Mouse (Mus musculus): ENCODE data around the gene Thnsl2. TPM values are rescaled to one million over a fixed set of nuclear protein-coding genes. Genes with fewer than 3 reads are reported as not detected.

The Thnsl2 gene
- polyA plus RNA-seq, 2 experiments = 4.7 to 11.8 TPM

DNA sequence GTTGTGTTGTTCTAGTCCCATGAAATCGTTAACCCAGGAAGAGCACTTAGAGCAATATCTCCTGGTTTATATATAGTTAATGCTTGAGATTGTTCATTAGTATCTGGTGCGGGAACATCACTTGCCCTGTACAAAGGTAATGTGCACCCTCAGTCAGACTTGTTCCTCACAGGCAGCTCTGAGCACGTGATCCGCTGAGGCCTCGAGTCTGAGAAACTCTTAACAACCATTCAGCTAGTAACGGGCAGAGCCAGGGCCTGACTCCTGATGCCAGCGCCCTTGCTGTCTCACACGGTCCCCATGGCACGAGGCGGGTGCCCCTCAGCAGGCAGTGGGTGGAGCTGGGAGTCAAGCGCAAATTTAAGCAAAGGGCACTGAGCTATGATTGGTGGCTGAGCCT lies 10.7 kb downstream of the Thnsl2 start:
- DNase-seq (ENCODE audit: low read depth in 3 of 3, low spot score in 3 of 3) = no peak
- ATAC-seq (ENCODE audit: insufficient read depth) = no peak
- no peaks in the 10 kb centered on the region for H3K9me3 ChIP-seq (ENCODE audit: control insufficient read depth, low read length)
- 67% methylated on average over 11 of the region's 11 CpGs for WGBS (ENCODE audit: insufficient replicate concordance)
- H3K36me3 ChIP-seq (replicated peaks; ENCODE audit: control insufficient read depth, insufficient read depth, low read depth) = no peaks in the 10 kb centered on the region
- H3K4me3 ChIP-seq (ENCODE audit: insufficient read depth in 1 of 2, low read depth in 2 of 2, low read length in 2 of 2) = no peak overlapping the region
- no peak for TF ChIP-seq EP300 (IDR thresholded peaks at IDR 0.05; ENCODE audit: low read depth)
- TF ChIP-seq CTCF (IDR thresholded peaks at IDR 0.05; ENCODE audit: low read depth) = no peak
- peaks cover 0 to 4% of the 10 kb centered on the region in 2 experiments; a peak in 2 of 4 replicates for H3K4me1 ChIP-seq (replicated peaks; ENCODE audit: control insufficient read depth in 2 of 2, insufficient read depth in 2 of 2, low read length in 1 of 2)
- H3K27ac ChIP-seq = no peak overlapping the region
- H3K27me3 ChIP-seq (ENCODE audit: control insufficient read depth, insufficient read depth, low read length) = no peaks in the 10 kb centered on the region
- H3K9ac ChIP-seq (replicated peaks) = no peak overlapping the region
- H3K4me2 ChIP-seq (ENCODE audit: low read depth) = no peak overlapping the region

DNA sequence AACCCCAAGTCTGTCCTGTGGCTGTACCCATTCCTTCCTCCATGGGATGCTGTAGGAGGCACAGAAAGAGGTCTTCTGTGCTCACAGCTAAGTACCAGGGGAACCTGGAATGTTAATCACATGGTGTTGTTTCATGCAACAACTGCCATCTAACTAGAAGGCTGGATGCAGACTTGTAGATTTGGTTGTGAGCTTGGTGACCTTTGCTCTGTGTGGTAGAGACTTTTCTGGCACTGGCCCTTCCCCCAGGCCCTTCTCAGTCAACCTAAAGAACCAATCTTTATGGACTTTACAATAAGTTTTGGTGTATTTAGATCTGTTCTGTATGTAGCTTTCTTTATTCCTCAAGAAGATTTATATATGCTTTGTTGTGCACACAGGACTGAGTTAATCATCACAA lies 13.2 kb downstream of the Thnsl2 start:
- Histone ChIP-seq H3K36me3 (replicated peaks; ENCODE audit: control insufficient read depth, insufficient read depth, low read depth) (no peaks in the 10 kb centered on the region), H3K27ac (no peak overlapping the region), H3K4me1 (replicated peaks; ENCODE audit: control insufficient read depth in 2 of 2, insufficient read depth in 2 of 2, low read length in 1 of 2) (peaks cover 0 to 4% of the 10 kb centered on the region in 2 experiments; a peak in 2 of 4 replicates), H3K4me2 (ENCODE audit: low read depth) (no peak overlapping the region), H3K9me3 (ENCODE audit: control insufficient read depth, low read length) (no peaks in the 10 kb centered on the region), H3K27me3 (ENCODE audit: control insufficient read depth, insufficient read depth, low read length) (no peaks in the 10 kb centered on the region), H3K4me3 (ENCODE audit: insufficient read depth in 1 of 2, low read depth in 2 of 2, low read length in 2 of 2) (no peak overlapping the region), H3K9ac (replicated peaks) (no peak overlapping the region)
- no peak for ATAC-seq (ENCODE audit: insufficient read depth)
- TF ChIP-seq CTCF (IDR thresholded peaks at IDR 0.05; ENCODE audit: low read depth) (no peak), EP300 (IDR thresholded peaks at IDR 0.05; ENCODE audit: low read depth) (no peak)
- no peak for DNase-seq (ENCODE audit: low read depth in 3 of 3, low spot score in 3 of 3)

DNA sequence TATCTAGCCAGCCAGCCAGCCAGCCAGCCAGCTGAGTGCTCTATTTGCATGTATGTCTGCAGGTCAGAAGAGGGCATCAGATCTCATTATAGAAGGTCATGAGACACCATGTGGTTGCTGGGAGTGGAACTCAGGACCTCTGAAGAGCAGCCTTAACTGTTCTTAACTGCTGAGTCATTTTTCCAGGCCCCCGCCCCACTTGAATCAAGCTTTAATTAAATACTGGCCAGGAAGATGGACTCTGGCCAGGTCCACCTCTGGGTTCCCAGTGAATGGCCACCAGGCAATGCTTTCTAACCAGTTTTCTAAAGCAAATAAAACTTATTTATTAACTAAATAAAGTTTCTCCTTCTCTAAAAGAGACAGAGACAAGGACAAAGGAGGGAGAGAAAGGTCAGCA lies 14.0 kb downstream of the Thnsl2 start:
- DNase-seq (ENCODE audit: low read depth in 3 of 3, low spot score in 3 of 3) = no peak

GRCm38 (mm10) chr6:71129071-71129470 lies 15.2 kb downstream of the Thnsl2 start:
- H3K9me3 ChIP-seq (ENCODE audit: control insufficient read depth, low read length) = no peaks in the 10 kb centered on the region

More for the DNA sequence above, 14.0 kb downstream of the Thnsl2 start:
- H3K4me2 ChIP-seq (ENCODE audit: low read depth) = no peak overlapping the region
- no peak overlapping the region for H3K4me3 ChIP-seq (ENCODE audit: insufficient read depth in 1 of 2, low read depth in 2 of 2, low read length in 2 of 2)
- WGBS (ENCODE audit: insufficient replicate concordance) = 64% methylated on average over 1 of the region's 1 CpGs
- ATAC-seq (ENCODE audit: insufficient read depth) = peak; percentile 43; the same call in 1 of the 2 replicates
- H3K27ac ChIP-seq = no peak overlapping the region
- H3K4me1 ChIP-seq (replicated peaks; ENCODE audit: control insufficient read depth in 2 of 2, insufficient read depth in 2 of 2, low read length in 1 of 2) = peaks cover 0 to 4% of the 10 kb centered on the region in 2 experiments; a peak in 2 of 4 replicates
- H3K9me3 ChIP-seq (ENCODE audit: control insufficient read depth, low read length) = no peaks in the 10 kb centered on the region
- H3K27me3 ChIP-seq (ENCODE audit: control insufficient read depth, insufficient read depth, low read length) = no peaks in the 10 kb centered on the region
- no peaks in the 10 kb centered on the region for H3K36me3 ChIP-seq (replicated peaks; ENCODE audit: control insufficient read depth, insufficient read depth, low read depth)
- H3K9ac ChIP-seq (replicated peaks) = no peak overlapping the region
- no peak for TF ChIP-seq EP300 (IDR thresholded peaks at IDR 0.05; ENCODE audit: low read depth)
- no peak for TF ChIP-seq CTCF (IDR thresholded peaks at IDR 0.05; ENCODE audit: low read depth)

DNA sequence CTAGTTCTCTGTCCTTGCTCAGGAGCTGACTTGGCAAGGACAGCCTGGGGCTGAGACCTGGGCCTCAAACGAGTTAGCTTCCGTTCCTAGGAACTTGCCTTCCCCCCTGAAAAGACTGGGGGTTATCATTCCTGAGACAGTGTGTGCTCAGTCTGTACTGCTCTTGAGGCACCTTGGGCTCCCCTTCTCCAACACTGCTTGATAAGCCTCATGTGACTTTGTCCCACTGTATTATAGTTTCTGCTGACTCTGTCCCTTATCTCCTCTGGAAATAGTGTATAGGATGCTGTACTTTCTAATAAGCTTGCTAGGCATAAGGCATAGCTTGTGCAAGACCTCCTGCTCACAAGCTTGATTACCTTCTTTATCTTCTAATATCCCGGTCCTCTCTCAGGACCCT lies 17.9 kb downstream of the Thnsl2 start:
- H3K4me3 ChIP-seq (ENCODE audit: insufficient read depth in 1 of 2, low read depth in 2 of 2, low read length in 2 of 2) = no peak overlapping the region
- TF ChIP-seq CTCF (IDR thresholded peaks at IDR 0.05; ENCODE audit: low read depth) (no peak), EP300 (IDR thresholded peaks at IDR 0.05; ENCODE audit: low read depth) (no peak)
- ATAC-seq (ENCODE audit: insufficient read depth) (no peak), DNase-seq (ENCODE audit: low read depth in 3 of 3, low spot score in 3 of 3) (no peak)
- H3K4me2 ChIP-seq (ENCODE audit: low read depth) = no peak overlapping the region
- no peak overlapping the region for H3K9ac ChIP-seq (replicated peaks)
- H3K9me3 ChIP-seq (ENCODE audit: control insufficient read depth, low read length) = no peaks in the 10 kb centered on the region
- peaks cover 0 to 4% of the 10 kb centered on the region in 2 experiments; a peak in 2 of 4 replicates for H3K4me1 ChIP-seq (replicated peaks; ENCODE audit: control insufficient read depth in 2 of 2, insufficient read depth in 2 of 2, low read length in 1 of 2)
- H3K36me3 ChIP-seq (replicated peaks; ENCODE audit: control insufficient read depth, insufficient read depth, low read depth) = no peaks in the 10 kb centered on the region
- WGBS (ENCODE audit: insufficient replicate concordance) = 47% methylated on average over 3 of the region's 3 CpGs
- no peaks in the 10 kb centered on the region for H3K27me3 ChIP-seq (ENCODE audit: control insufficient read depth, insufficient read depth, low read length)
- H3K27ac ChIP-seq = no peak overlapping the region

More at GRCm38 (mm10) chr6:71129071-71129470, 15.2 kb downstream of the Thnsl2 start:
- no peak overlapping the region for H3K9ac ChIP-seq (replicated peaks)
- no peaks in the 10 kb centered on the region for H3K36me3 ChIP-seq (replicated peaks; ENCODE audit: control insufficient read depth, insufficient read depth, low read depth)
- H3K27ac ChIP-seq = no peak overlapping the region
- DNase-seq (ENCODE audit: low read depth in 3 of 3, low spot score in 3 of 3) (no peak), ATAC-seq (ENCODE audit: insufficient read depth) (no peak)
- WGBS (ENCODE audit: insufficient replicate concordance) = 37% methylated on average over 4 of the region's 4 CpGs
- H3K4me2 ChIP-seq (ENCODE audit: low read depth) = no peak overlapping the region
- H3K4me3 ChIP-seq (ENCODE audit: insufficient read depth in 1 of 2, low read depth in 2 of 2, low read length in 2 of 2) = no peak overlapping the region
- H3K4me1 ChIP-seq (replicated peaks; ENCODE audit: control insufficient read depth in 2 of 2, insufficient read depth in 2 of 2, low read length in 1 of 2) = peaks cover 0 to 4% of the 10 kb centered on the region in 2 experiments; a peak in 2 of 4 replicates
- TF ChIP-seq CTCF (IDR thresholded peaks at IDR 0.05; ENCODE audit: low read depth) (peak; percentile 28; the same call in 1 of the 2 replicates), EP300 (IDR thresholded peaks at IDR 0.05; ENCODE audit: low read depth) (no peak)
- no peaks in the 10 kb centered on the region for H3K27me3 ChIP-seq (ENCODE audit: control insufficient read depth, insufficient read depth, low read length)
